Mouse (Mus musculus) ES-Bruce4 (cell line): ENCODE results near the gene Dab1. TPM values are rescaled to one million over a fixed set of nuclear protein-coding genes. Genes with fewer than 3 reads are reported as not detected.

ENCODE experiments used
- H3K27ac ChIP-seq: 2 replicates; pipeline ENCODE4 v1.5.1; 2012; ENCODE audit warnings: low read length, inconsistent platforms; ENCODE audit not compliant: insufficient read depth
- H3K27me3 ChIP-seq: 2 replicates; pipeline ENCODE4 v1.6.1; 2012; ENCODE audit warnings: mild to moderate bottlenecking, low read length, inconsistent platforms; ENCODE audit not compliant: control insufficient read depth, poor library complexity, insufficient read depth, severe bottlenecking
- H3K36me3 ChIP-seq: 2 replicates; pipeline ENCODE4 v1.6.1; 2012; ENCODE audit warnings: inconsistent platforms, mild to moderate bottlenecking, low read length, moderate library complexity; ENCODE audit not compliant: control insufficient read depth, poor library complexity, insufficient read depth, severe bottlenecking
- H3K4me1 ChIP-seq: one replicate; pipeline ENCODE4 v1.8.1; 2011; ENCODE audit warnings: low read length; ENCODE audit not compliant: control insufficient read depth, insufficient read depth
- H3K4me3 ChIP-seq: 2 replicates; pipeline ENCODE4 v1.5.1; 2011; ENCODE audit warnings: low read depth, mild to moderate bottlenecking, low read length
- H3K9ac ChIP-seq: 2 replicates; pipeline ENCODE4 v1.6.1; 2012; ENCODE audit warnings: low read depth, mild to moderate bottlenecking, inconsistent platforms; ENCODE audit not compliant: poor library complexity, severe bottlenecking
- H3K9me3 ChIP-seq: replicated peaks from 2 replicates; pipeline ENCODE4 v1.6.1; 2012; ENCODE audit warnings: mild to moderate bottlenecking, low read length, inconsistent platforms; ENCODE audit not compliant: control insufficient read depth, poor library complexity, insufficient read depth, severe bottlenecking
- CTCF ChIP-seq: IDR thresholded peaks from one replicate; pipeline ENCODE4 v1.8.1; 2011; ENCODE audit warnings: low read depth, low read length
- EP300 ChIP-seq: IDR thresholded peaks from 2 replicates; pipeline ENCODE4 v1.6.1; 2011; ENCODE audit warnings: low read depth, low read length; ENCODE audit not compliant: insufficient read depth
- POLR2A ChIP-seq: IDR thresholded peaks from one replicate; pipeline ENCODE4 v1.8.1; 2011; ENCODE audit warnings: low read length; ENCODE audit not compliant: insufficient read depth
- polyA plus RNA-seq: library from polyadenylated mRNA; stranded (reverse); fragments of >200 nt; gene quantifications from 2 replicates; pipeline ENCODE4 v1.2.4, GENCODE M21; 2011; ENCODE audit warnings: low read depth; ENCODE audit not compliant: missing spikeins, insufficient read depth, insufficient read length

The Dab1 gene
- polyA plus RNA-seq, 1 experiment, result 4.8 TPM

DNA sequence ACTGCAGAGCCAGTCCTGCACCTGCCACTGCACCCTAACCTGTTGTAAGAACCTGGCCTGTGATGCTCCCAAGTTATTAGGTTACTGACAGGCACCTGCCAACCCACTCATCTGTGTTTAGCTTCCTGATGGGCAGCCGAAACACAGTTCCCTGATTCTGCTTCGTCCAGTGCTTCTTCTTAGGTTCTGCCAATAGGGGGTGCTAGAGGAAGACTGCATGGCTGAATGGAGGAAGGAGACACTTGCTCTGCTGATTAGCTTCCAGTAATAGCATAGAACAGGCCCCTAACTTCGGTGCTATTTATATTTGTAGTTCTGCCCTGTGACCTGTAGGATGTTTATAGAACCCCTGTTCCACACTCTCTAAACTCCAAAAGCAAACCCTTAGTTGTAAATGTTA, 83.0 kb downstream of the Dab1 start:
- H3K27ac ChIP-seq, result no peak overlapping the region
- no peaks in the 10 kb centered on the region for H3K9me3 ChIP-seq
- no peaks in the 10 kb centered on the region for H3K4me1 ChIP-seq
- TF ChIP-seq POLR2A (no peak), CTCF (peak; percentile 6)
- no peak overlapping the region for H3K4me3 ChIP-seq
- H3K9ac ChIP-seq, result no peak overlapping the region
- no peaks in the 10 kb centered on the region for H3K27me3 ChIP-seq
- no peaks in the 10 kb centered on the region for H3K36me3 ChIP-seq

DNA sequence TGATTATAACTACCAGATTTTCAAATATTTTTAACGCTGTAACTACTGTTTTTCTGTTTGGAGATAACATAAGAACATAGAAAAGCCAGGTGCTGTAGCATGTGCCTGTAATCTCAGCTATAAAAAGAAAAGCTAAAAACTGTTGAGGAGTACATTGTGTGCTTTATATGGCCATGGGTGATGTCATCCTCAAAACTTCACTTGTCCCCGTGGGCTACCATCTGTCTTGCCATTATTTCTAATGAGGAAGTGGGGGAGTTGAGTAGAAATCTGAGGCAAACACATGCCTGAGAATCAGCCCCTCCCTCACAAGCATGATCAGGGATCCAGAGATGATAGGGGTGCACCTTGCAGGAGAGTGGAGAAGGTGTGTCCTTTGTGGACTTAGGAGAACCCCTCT, 85.3 kb downstream of the Dab1 start:
- no peaks in the 10 kb centered on the region for H3K36me3 ChIP-seq
- H3K4me1 ChIP-seq, result no peaks in the 10 kb centered on the region
- TF ChIP-seq CTCF, result no peak
- TF ChIP-seq POLR2A, result no peak
- no peak for TF ChIP-seq EP300
- no peak overlapping the region for H3K27ac ChIP-seq
- H3K4me3 ChIP-seq, result no peak overlapping the region
- no peaks in the 10 kb centered on the region for H3K9me3 ChIP-seq
- no peaks in the 10 kb centered on the region for H3K27me3 ChIP-seq
- no peak overlapping the region for H3K9ac ChIP-seq

DNA sequence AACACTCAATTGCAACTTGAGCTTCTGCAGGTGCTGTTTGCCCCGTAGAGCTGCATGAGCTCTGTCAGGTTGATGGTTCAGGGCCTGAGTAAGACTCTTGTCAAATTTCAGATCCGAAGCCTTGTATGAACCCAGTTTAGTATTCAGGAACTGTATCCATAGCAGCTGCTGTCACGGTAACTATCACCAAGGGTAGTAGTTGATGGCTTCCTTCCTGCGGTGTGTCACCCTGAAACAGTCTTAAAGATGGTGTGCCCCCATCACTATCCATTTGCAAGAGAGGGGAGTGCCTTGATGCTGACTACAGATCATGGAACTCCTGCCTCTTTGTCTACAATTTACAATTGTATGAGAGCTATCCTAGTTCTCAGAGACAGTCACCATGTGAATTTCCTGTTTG, 87.3 kb downstream of the Dab1 start:
- Histone ChIP-seq H3K9me3 (no peaks in the 10 kb centered on the region), H3K36me3 (no peaks in the 10 kb centered on the region), H3K4me1 (no peaks in the 10 kb centered on the region), H3K9ac (no peak overlapping the region), H3K27me3 (no peaks in the 10 kb centered on the region), H3K4me3 (no peak overlapping the region), H3K27ac (no peak overlapping the region)
- TF ChIP-seq EP300 (no peak), CTCF (no peak), POLR2A (no peak)

DNA sequence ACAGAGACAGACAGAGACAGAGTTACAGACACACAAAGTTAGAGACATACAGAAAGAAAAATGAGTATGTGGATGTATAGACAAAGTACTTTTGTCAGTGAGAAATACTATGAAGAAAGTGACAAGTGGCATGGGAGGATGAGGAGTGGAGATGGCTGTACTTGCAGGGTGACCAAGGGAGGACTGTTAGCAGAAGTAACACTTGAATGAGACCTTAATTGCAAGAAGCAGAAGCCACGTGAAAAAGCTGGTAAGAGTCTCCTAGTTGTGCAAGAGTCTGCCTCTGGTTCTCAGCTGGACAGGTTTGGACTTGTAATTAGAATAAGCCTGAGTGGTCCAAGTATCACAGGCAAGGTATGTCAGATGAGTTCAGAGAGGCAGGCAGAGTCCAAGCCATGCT, 88.0 kb downstream of the Dab1 start:
- H3K9ac ChIP-seq, result no peak overlapping the region
- no peak overlapping the region for H3K4me3 ChIP-seq
- TF ChIP-seq POLR2A (no peak), EP300 (no peak), CTCF (no peak)
- H3K9me3 ChIP-seq, result no peaks in the 10 kb centered on the region
- no peak overlapping the region for H3K27ac ChIP-seq
- no peaks in the 10 kb centered on the region for H3K27me3 ChIP-seq
- H3K4me1 ChIP-seq, result no peaks in the 10 kb centered on the region
- no peaks in the 10 kb centered on the region for H3K36me3 ChIP-seq

DNA sequence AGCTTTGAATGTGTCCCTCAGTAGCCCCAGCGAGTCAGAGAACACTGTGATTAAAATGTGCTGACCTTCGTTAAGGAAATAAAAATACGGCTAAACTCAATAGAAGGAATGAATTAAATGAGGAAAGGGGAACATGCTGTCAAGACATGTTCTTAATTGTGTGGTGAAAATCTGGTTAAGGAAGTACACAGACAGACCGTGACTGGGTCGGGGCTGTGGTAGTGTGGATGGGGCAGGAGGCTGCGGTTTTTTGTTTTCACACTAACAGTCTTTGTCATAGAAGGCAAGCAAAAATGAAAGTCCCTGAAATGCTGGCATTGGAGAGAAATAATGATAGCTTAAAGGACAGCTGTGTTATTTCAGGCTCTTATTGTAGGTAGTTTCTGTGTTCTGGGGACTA, 92.2 kb downstream of the Dab1 start:
- no peaks in the 10 kb centered on the region for H3K4me1 ChIP-seq
- H3K9me3 ChIP-seq, result no peaks in the 10 kb centered on the region
- no peaks in the 10 kb centered on the region for H3K36me3 ChIP-seq
- TF ChIP-seq CTCF (no peak), POLR2A (no peak), EP300 (no peak)
- no peak overlapping the region for H3K27ac ChIP-seq
- H3K27me3 ChIP-seq, result no peaks in the 10 kb centered on the region
- H3K4me3 ChIP-seq, result no peak overlapping the region
- H3K9ac ChIP-seq, result no peak overlapping the region

DNA sequence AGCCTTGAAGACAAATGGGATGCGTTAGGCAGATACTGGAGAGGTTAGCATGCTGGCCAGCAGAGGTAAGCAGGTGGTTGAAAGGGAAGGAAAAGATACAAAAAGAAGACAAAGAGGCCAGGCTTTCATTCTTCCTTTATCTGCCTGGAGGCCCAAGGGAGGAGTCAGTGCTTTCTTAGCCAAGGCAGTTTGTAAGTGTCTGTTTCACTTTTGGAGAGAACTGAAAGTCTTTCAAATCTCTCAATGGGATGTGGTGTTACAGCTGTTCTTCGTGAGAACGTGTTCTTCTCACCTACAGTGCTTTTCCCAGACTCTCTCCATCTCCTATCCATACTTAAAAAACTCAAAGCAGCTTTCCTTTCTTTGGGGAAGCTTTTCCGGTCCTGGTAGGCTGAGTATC, 94.8 kb downstream of the Dab1 start:
- H3K27ac ChIP-seq, result no peak overlapping the region
- no peaks in the 10 kb centered on the region for H3K36me3 ChIP-seq
- H3K27me3 ChIP-seq, result no peaks in the 10 kb centered on the region
- no peaks in the 10 kb centered on the region for H3K9me3 ChIP-seq
- no peak overlapping the region for H3K4me3 ChIP-seq
- TF ChIP-seq CTCF (no peak), POLR2A (no peak), EP300 (no peak)
- H3K4me1 ChIP-seq, result no peaks in the 10 kb centered on the region
- H3K9ac ChIP-seq, result no peak overlapping the region
